Mouse (Mus musculus) right cerebral cortex, adult 18-20 months (tissue): Measurements from ENCODE around the gene Prrxl1.

Source experiments
- DNase-seq: peaks from one replicate; pipeline ENCODE4 v3.0.0; 2022; ENCODE audit warnings: mixed read lengths

The Prrxl1 gene

DNA sequence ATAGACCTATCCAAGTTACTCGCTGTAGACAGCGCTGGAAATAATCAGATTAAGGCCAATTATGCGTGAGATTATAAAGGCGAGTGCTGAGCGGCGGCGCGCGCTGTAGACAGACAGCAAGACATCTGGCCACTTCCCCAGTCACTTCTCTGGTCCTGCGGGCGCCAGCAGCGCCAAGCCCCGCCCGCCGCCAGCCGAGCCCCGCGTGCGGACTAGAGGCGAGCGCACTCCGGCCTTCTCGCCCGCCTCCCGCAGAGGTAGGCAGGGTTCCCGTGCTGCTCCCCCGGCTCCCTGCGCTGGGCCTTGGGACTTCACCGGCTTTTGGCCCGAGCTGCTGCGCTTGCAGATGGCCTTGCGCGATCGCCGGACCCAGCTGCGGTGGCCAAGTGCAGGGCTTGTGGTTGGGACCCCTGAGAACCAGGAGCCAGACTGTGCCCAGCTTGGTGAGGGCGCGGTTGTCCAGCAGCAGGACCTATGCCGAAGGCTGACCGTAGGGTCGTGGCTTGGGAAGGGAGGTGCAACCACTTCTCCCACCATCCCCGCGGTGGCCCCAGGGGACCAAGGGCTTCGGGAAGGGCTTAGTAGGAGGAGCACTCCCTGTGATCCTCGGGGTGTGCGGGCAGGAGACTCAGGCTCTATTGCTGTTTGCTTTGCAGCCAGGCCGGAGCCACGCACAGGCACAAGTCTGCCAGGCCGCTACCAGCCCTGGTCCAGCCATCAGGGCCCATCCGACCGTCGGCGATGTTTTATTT is at the start of gene Prrxl1:
TSS of gene Prrxl1 (plus strand) at position 118 of the 752 bp plus-strand sequence.
- no peak for DNase-seq

DNA sequence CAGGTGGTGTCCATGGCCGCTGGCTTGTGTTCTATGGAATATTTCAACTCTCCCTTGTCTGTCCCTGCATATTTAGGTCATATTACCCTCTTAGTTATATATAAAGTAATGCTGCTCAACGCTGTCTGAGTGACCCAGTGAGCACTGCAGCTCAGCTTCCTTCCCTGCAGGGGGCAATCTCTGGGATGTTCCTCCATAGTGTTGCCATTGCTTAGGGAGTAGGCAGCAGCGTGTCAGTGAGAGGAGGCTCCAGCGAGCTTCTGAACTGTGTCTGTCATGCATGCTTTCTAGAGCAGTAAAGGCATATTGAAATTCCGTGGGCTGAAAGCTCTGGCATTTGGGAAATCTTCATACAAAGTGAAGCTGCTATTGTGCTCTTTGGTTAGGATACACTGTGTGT is 47.4 kb upstream of the Prrxl1 start:
- no peak for DNase-seq

DNA sequence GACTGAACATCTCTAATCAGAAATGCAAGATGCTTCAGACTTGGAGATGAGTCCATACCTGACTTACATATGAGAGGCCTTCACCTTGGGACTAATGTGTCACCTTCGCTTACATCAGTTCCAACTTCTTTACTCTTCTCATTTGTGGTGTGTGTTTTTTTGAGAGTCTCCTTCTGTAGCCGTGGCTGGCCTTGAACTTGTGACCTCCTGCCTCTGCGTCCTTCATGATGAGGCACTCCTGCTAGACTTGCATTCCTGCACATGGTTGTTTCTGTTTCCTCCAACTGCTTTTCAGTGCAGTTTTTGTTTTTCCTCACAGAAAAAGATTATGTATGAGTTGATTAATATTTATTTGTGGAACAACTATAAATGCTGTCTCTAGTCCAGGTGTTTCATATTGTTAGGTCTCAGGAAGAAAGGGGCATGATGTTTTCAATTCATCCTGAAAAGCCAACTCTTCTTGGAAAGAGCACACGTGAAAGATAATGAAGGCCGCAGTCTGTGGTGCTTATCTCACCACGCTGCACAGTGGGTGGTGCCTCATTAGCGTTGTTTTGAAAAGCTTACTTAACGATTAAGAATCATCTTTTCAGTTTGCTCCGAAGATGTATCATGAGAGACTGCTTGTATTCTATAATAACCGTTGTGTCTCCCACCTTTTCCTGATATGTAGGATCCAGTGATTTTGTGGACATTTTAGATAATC is 45.9 kb upstream of the Prrxl1 start:
- DNase-seq = no peak

DNA sequence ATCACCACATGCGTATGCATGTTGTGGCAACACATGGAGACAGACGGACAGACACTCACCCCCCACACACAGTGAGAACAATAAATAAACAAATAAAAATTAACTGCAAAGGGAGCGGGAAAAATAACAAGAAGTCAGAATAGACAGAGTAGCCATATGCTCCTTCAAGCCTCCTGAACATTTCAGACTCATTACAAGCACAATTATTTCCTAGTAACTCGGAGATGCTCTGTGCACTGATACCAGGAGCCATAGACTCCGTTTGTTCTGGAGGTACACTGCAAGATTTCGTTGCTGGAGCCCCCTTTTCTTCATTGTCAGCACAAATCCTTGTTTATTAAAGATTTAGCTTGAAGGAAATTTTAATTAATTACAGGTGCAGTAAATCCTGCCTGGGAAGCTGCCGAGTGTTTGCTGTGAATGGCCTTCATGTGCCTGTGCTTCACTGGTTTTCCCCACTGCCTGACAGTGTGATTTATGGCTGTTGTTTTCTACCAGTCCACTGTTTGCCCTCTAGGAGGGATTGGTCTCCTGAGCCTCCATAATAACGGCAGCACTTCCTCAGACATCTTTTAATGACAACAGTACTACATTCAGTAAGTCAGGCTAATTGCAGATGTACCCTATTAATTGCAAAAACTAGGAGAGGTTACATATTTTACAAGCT is 44.2 kb upstream of the Prrxl1 start:
- DNase-seq = no peak

DNA sequence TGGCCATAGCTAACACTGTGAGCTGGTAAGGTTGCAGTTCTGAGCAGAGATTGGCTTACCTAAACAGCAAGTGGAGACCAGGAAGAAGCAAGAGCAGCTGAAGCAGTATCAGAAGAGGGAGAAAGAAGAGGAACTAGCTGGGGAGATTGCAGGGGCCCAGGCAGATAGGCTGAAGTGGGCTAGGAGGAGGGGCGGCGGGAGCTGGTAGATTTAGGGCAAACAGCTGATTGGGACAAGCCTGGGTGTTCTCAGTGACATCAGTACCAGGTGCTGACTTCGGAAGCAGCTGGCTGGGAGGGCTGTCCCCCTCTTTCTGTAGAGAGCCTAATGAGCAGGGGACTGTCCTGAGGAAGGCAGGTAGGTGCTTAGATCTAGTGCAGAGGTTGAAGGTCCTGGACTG is 37.8 kb upstream of the Prrxl1 start:
- no peak for DNase-seq

DNA sequence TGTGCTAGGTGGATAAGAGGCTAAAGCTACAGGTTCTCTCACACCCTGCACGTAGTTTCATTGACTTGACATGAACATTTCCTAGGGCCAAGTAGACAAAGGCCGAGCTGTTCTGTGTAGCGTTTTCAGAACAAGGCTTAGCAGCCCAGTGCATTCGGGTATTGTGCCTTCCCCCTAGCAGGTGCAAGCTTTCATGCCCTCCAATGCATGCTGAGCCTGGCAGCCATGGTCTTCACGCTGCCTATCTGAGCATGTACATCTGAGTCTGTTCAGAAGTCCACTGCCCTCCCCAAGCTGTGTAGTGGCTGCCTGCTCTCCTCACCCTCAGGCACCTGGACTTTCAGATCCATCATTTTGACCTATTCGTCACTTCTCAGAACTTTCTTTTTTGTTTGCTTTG is 35.5 kb upstream of the Prrxl1 start:
- DNase-seq = no peak

DNA sequence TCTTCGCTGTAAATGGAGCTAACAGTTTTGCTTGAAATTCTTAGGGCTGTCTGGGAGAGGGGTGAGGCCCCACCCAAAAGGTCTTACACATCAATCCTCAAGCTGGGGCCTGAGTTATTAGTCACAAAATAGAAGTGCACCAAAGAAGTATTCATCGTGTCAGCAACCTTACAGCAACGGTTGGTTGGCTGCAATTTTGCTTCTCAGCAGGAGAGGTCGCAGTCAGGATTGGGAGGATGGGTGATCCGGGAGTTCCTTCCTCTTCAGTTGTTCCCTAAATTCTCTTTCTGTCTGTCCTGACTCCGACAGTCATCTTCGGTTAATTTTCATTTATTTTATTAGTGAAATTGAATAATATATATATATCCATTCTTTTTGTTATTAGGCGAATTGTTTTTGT is 26.7 kb upstream of the Prrxl1 start:
- DNase-seq = no peak

DNA sequence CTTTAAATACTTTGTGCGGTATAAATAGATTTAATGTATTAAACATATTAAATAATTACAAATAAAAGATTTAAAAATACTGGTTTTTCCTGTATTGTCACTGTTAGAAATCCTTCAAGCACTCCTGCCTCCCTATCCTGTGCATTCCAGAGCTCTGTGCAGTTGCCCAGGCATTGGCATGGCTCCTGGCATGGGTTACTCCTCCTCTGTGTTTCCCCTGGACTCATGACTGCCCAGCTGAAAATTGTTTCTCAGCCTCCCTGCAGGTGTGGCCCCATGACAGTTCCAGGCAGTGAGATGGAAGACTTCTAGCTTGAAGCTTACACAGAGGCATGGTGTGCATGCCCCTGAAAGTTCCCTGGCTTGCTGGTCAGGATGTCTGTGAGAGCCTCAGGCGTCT is 20.8 kb upstream of the Prrxl1 start:
- no peak for DNase-seq

DNA sequence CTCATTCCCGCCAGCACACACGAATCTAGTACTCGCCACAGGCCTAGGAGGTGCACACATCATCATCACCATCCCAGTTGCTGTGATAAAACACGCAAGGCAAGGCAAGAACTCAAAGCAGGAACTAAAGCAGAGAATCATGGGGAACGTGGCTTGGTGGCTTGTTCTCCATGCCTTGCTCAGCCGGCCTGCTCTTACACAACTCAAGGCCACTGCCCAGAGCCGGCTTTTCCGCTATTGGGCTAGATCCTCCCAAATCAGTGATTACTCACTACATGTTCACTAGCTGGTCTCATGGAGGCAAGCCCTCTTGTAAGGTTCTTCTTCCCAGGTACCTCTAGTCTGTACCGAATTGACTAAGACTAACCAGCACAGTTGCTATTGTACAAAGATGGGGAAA is 15.5 kb upstream of the Prrxl1 start:
- DNase-seq = no peak

DNA sequence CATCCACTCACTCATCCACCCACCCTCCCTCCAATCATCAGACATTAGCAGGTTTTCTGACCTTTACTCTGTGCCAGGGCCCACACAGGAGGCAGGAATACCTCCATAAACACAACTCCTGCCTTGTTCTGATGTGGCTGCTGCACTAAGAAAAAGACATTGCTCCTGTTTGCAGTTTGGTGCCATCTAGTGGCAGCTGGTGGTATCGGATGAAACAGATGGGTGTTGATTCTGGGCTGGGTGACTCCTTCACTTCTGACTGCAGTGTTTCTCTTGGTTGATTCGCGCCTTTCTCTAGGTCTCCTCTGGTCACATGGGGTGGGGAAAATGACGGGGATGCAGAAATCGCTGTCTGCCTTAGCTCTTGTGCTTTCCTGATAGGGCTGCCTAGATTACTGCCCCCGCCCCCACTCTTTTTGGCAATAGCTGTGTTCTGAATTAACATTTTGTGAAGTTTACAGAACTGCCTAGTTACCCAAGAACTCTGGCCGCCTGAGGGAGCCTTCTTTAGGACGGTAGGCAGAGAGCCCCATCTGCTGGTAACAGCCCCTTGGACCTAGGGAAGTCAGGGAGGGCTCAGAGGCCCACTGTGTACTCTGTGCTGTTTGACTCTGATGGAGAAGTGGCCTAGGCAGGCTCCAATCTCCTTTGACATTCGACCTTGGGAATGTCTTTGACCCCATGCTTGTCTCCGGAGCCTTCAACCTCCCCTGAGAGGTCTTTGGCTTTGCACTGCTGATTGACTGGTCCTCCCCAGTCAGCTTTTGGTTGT is 12.0 kb upstream of the Prrxl1 start:
- DNase-seq = peak; percentile 55

DNA sequence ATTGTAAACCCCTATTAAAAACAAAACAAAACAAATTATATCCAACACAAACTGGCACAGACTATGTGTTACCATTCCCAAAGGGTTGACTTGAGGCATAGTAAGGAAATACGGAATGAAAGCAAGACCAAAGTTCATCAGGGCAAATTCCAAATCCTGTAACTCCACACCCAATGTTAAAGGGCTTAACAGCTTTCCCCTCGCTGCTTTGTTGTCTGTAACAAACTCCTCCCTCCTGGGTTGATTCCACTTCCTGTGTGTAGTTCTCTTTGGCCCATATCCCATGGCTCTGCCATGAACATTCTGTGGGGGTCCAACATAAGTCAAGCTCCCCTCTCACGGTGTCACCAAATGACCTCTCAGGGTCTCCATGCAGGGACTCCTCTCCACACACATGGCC is 8.8 kb upstream of the Prrxl1 start:
- no peak for DNase-seq

DNA sequence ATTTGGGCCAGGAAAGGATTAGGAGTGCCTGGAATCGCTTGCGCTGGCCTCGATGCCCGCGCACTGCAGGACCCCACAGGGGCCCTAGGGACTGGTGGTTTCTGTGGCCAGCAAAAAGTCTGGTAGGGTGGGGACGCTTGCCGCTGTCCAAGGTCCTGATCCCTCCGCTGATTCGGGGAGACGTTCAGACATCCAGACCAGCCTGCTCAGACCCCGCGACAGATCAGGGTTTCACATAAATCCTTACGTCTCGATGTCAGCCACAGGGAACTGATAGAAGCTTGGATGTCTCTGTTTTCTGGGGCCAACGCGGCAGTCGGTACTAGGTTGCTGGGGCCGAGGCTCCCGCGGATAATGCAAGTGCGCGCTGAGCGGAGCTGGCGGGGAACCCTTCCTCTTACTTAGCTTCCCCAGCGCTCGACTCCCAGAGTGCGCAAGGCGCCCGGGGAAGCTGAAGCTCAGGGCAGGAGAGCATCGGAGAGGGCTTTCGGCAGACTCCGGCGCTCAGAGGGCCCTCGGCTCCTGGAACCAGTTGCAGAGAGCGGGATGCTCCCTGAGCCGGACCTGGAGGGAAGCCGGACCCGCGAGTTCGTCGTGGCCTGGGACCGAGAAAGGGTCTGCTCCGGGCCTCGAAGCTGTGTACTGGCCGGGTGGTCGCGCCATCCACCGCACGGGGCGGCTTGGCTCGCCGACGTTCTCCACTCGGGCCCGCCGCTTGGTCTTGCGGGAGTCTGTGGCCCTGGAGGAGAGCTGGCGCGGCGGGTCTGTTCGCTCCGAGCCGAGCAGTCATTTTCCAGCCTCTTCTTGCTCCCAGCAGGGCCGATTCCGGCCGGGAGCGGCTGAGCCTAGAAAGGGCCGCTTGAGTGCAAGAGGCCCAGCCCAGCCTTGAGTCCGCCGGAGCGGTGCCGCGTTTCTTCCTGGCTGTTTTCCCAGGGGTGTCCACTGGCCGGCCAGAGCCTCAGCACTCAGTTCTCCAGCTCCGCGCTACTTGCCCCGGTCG is 1.7 kb upstream of the Prrxl1 start:
- DNase-seq = peak; percentile 18

DNA sequence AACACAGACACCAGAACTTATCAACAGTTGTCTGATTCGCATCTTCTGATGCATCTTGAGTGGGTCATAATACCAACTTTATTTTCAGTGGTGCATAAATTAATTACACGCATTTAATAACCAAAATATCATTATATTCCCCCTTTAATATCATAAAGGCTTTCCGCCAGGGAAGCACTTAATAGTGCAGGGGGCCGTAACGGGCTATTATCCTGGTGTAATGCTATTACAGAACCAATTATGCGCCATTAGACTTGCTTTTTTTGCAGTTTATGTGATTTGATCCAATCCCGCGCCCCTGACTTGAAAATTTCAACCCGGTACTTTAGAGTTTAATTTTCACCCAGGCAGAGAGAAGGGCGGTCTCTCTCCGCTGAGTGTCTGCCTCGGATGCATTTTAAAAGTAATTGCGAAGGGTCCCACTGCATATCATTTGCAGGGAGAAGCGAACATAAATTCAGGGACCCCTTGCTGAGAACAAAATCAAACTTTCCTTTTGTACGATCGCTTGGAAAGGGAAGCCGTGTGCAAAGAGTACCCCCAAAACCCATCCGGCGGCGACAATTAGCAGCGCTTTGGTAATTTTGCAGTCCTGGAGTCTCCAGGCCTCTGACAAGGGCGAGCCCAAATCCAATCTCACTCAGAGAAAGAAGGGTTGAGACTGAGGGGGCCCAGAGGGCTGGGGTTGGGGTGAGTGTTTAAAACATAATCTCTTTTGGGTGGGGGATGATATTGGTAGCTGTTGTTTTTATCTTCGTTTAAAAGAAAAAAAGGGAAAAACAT is 579 bp upstream of the Prrxl1 start:
- no peak for DNase-seq

DNA sequence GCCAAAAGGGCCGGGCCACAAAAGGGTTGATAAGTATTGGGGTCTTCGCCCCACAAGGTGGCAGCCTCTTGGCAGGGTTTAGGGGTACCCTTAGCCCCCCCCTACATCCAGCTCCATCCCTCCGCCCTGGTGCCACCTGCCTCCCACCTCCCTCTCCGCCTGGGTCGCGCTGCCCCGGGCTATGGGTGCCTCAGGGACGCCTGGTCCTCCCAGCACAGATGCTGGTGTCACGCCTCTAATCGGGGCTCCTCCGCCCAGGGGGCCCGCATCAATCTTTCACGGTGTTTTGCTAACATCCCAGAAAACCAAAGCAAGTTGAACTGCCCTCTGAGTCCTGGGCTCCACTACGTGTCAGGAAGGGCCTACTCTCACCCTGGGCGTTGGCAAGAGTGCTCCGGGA is 903 bp downstream of the Prrxl1 start:
- no peak for DNase-seq

DNA sequence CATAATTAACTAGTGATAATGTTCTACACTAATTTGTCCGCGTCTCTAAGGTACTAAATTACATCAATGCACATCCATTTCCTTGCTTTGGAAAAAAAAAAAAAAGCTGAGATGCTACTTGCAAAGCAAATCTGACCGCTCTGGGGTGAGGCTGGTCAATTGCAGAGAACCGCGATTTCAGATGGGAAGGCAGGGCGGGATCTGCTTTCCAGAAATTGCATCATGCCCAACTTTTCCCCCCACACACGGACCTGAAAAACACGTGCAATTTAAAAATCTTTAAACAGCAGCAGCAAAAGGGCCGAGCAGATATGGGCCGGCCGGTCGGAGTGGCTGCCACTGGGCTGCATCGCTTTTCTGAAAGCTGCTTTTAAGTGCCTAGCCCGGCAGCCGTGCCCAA is 6.3 kb downstream of the Prrxl1 start:
- no peak for DNase-seq

DNA sequence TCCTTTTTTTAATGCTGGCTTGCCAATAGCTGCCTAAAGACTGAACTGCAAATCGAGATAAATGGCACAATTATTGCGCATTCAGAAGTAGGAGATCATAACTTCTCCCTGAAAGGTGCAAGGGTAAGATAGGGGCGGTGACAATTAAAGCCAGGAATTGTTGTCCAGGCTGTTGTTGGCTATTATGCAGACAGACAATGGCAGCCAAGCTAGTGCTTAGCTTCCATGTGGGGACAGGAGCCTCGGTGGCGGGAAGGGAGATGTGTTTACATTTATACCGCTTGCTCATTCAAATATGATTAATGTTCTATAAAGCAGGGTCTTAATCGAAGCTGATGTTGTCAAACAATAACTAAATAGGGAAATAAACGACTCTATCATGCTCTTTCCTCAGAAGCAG is 7.1 kb downstream of the Prrxl1 start:
- no peak for DNase-seq

DNA sequence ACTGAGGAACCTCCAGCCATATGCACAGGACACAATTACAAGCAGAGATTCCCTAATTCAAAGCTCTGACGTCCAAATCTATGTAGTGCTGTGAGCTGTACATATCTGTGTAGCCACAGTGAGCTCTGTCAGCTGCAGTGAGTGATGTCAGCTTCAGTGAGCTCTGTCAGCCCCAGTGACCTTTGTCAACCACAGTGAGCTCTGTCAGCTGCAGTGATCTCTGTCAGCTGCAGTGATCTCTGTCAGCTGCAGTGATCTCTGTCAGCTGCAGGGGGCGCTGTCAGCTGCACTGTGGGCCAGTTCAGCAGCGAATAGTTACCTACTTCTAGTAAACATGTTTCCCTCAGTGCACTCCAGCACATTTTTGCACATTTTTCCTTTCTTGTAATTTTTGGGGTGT is 10.2 kb downstream of the Prrxl1 start:
- peak; percentile 25 for DNase-seq

DNA sequence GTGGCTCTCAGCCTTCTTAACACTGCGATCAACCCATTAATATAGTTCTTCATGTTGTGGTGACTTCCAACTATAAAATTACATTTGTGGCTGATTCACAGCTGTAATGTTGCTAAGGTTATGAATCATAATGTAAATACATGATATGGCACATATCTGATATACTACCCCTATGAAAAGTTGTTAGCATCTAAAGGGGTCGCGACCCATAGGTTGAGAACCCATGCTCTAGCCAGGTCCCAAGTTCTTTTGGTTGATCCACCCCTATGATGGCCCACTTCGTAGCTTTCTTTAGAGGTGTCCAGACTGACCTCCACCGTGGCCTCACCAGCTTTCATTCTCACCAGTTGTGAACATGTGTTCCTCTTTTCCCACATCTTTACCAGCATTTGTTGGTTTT is 18.0 kb downstream of the Prrxl1 start:
- no peak for DNase-seq

DNA sequence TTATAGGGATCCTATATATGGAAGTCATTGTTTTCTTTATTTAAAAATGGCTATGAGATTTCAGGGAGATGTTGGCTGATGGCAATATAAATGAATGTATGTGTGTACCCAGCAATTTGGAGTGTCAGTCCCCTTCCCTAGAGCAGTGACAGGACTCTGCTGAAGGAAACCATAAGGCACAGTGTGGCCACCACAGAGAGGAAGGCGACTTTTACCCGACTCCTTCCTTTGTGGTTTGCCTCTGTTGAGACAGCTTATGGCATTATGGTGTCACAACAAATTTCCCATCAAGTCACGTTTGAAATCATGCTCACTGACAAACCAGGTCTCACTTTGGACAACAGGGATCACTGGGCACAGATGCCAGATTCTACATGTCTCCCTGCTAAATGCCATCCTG is 25.0 kb downstream of the Prrxl1 start:
- no peak for DNase-seq

DNA sequence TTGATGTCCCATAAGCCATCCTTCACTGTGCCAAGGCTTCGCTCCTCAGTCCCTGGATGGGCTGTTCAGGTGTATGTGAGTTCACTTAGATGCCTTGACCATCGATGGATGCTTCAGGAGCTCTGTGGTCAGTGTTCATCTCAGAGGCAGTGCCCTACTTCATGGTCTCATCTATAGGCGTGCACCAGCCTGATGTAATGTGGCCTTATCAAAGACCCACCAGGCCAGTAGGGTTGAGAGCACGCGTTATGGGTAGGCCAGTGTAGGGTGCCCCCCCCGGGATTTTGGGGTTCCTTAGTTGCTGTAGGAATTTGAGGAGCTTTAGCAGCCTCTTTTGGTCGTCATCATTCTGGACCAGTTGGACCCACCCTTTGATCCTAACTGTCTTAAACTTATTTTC is 25.6 kb downstream of the Prrxl1 start:
- DNase-seq = no peak

DNA sequence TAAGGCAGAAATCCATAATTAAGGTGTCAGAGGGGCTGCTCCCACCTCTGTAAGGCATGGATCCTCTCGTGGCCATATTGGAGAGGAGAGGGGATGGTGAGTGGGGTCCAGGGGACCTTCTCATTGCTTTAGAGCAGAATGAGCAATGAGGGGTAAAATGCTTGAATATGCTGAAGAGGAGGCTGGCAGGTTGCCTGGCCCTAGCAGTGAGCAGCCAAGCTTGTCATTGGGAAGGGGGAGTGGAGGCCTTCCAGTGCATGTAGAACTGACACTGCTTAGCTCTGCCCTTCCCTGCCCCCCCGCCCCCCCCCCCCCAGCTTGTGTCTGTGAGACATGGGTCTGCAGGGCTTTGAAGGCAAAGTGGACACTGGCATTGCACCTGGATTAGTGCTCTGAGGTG is 28.1 kb downstream of the Prrxl1 start:
- DNase-seq = no peak
